Mouse (Mus musculus): ENCODE results near the gene Lactbl1.

DNA sequence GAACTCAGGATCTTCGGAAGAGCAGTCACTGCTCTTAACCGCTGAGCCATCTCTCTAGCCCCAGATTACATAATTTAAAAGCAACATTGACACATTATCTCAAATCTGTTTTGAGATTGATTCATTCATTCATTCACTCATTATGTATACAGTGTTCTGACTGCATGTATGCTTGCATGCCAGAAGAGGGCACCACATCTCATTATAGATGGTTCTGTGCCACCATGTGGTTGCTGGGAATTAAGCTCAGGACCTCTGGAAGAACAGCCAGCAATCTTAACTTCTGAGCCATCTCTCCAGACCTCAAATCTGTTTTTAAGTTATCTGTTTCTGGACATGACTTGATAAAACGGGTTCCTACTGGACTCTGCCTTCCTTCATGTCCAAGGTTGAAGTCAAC is 22.6 kb upstream of the Lactbl1 start:
- TF ChIP-seq E2F4 (IDR thresholded peaks at IDR 0.05; ENCODE audit: insufficient read depth) (no peak), POLR2A (IDR thresholded peaks at IDR 0.05; ENCODE audit: insufficient read length, low read depth) (no peak), POLR2AphosphoS2 (IDR thresholded peaks at IDR 0.05; ENCODE audit: insufficient read length, low read depth) (no peak), CEBPB (IDR thresholded peaks at IDR 0.05; ENCODE audit: insufficient read depth, poor library complexity, severe bottlenecking) (no peak), REST (IDR thresholded peaks at IDR 0.05; ENCODE audit: insufficient read depth, insufficient read length) (no peak), USF1 (IDR thresholded peaks at IDR 0.05; ENCODE audit: low read depth) (no peak), MYOG (IDR thresholded peaks at IDR 0.05; ENCODE audit: control insufficient read depth in 1 of 3, insufficient read depth in 1 of 3, insufficient read length in 2 of 3, low read depth in 2 of 3) (no peak), MAX (IDR thresholded peaks at IDR 0.05; ENCODE audit: low read depth) (no peak), TCF12 (IDR thresholded peaks at IDR 0.05; ENCODE audit: insufficient read depth, poor library complexity, severe bottlenecking) (no peak)
